9 mouse cellular contexts compared by ENCODE assay signal in genomic region chr1:50962649-50963000, GRCm38 (mm10).
DNase-seq lines count a peak whose midpoint lies in the region; ATAC-seq and TF ChIP-seq lines count a peak whose summit lies in the region.
"Had no signal": no experiment of that assay in that cellular context is flagged by ENCODE, and none has a peak within 500 bp of the region (broad histone marks: within the 10 kb centered on the region; RNA-seq: fewer than 3 reads in every experiment).

No protein-coding gene starts in this region.

- intact Hi-C loops in heart, postnatal 25 days (cut with DNase I) = loop anchor here (1.0 to 10.0 kb wide), 7 partner anchors 145 to 635 kb away; no protein-coding TSS in a partner anchor

- H3K9me3 ChIP-seq in heart, embryonic 15.5 days (replicated peaks) = no peaks in the 10 kb centered on the region
- H3K9me3 ChIP-seq in limb, embryonic 15.5 days = no peaks in the 10 kb centered on the region
- no peaks in the 10 kb centered on the region for H3K9me3 ChIP-seq in limb, embryonic 10.5 days (replicated peaks)
- no peaks in the 10 kb centered on the region for H3K9me3 ChIP-seq in hindbrain, embryonic 11.5 days (ENCODE audit: control insufficient read depth, low read length)

- WGBS in heart, embryonic 15.5 days = 45% methylated on average over 4 of the region's 4 CpGs
- WGBS in limb, embryonic 15.5 days = 27% methylated on average over 4 of the region's 4 CpGs
- 74% methylated on average over 4 of the region's 4 CpGs for WGBS in limb, embryonic 10.5 days
- WGBS in hindbrain, embryonic 11.5 days = 70% methylated on average over 4 of the region's 4 CpGs

- ATAC-seq in heart, embryonic 15.5 days (replicated peaks; ENCODE audit: insufficient number of reproducible peaks, insufficient read depth, low FRiP score, low read depth) = no peak
- no peak for ATAC-seq in limb, embryonic 15.5 days (ENCODE audit: insufficient number of reproducible peaks, low FRiP score, low TSS enrichment, low read depth)
- no peak for ATAC-seq in hindbrain, embryonic 11.5 days (ENCODE audit: low FRiP score)

- no peak for DNase-seq in heart, postnatal 25 days (ENCODE audit: low spot score)
- DNase-seq in limb, embryonic 10.5 days (ENCODE audit: low spot score) = no peak
- peak; percentile 22 for DNase-seq in Muller cell, postnatal 12 days (ENCODE audit: inconsistent ontology term)
- no peak for DNase-seq in hindbrain, embryonic 11.5 days (ENCODE audit: low spot score)
- no peak for DNase-seq in thymus, postnatal 25 days

- H3K4me1 ChIP-seq in heart, embryonic 15.5 days (replicated peaks) = no peaks in the 10 kb centered on the region
- no peaks in the 10 kb centered on the region for H3K4me1 ChIP-seq in limb, embryonic 15.5 days
- no peaks in the 10 kb centered on the region for H3K4me1 ChIP-seq in limb, embryonic 10.5 days
- H3K4me1 ChIP-seq in embryonic fibroblast, embryonic 13.5 days (ENCODE audit: control insufficient read depth, insufficient read depth, low read length) = peaks cover 7% of the 10 kb centered on the region
- H3K4me1 ChIP-seq in hindbrain, embryonic 11.5 days (replicated peaks; ENCODE audit: control insufficient read depth, insufficient read depth, low read length) = no peaks in the 10 kb centered on the region

- no peaks in the 10 kb centered on the region for H3K36me3 ChIP-seq in heart, embryonic 15.5 days
- H3K36me3 ChIP-seq in limb, embryonic 15.5 days = no peaks in the 10 kb centered on the region
- H3K36me3 ChIP-seq in limb, embryonic 10.5 days = no peaks in the 10 kb centered on the region
- no peaks in the 10 kb centered on the region for H3K36me3 ChIP-seq in hindbrain, embryonic 11.5 days (ENCODE audit: control insufficient read depth, insufficient read depth, low read length)

- H3K9ac ChIP-seq in heart, embryonic 15.5 days = no peak overlapping the region
- no peak overlapping the region for H3K9ac ChIP-seq in limb, embryonic 15.5 days
- H3K9ac ChIP-seq in hindbrain, embryonic 11.5 days (ENCODE audit: low read depth, low read length) = no peak overlapping the region

- no peak overlapping the region for H3K4me3 ChIP-seq in heart, embryonic 15.5 days
- H3K4me3 ChIP-seq in limb, embryonic 15.5 days = no peak overlapping the region
- H3K4me3 ChIP-seq in limb, embryonic 10.5 days = no peak overlapping the region
- no peak overlapping the region for H3K4me3 ChIP-seq in embryonic fibroblast, embryonic 13.5 days (ENCODE audit: insufficient read depth, low read length)
- H3K4me3 ChIP-seq in hindbrain, embryonic 11.5 days (ENCODE audit: low read depth, low read length) = no peak overlapping the region

- no peak for TF ChIP-seq CTCF in embryonic fibroblast, embryonic 13.5 days (IDR thresholded peaks at IDR 0.05; ENCODE audit: borderline replicate concordance, insufficient read depth, low read length)

- peak overlapping the region; percentile 12; the same call in 1 of the 2 replicates for H3K4me2 ChIP-seq in heart, embryonic 15.5 days
- 0 out of 2 replicates have a peak overlapping the region, but pooled peaks have one; percentile 10 for H3K4me2 ChIP-seq in limb, embryonic 15.5 days
- H3K4me2 ChIP-seq in hindbrain, embryonic 11.5 days (replicated peaks; ENCODE audit: low read depth, low read length) = no peak overlapping the region

- TF ChIP-seq POLR2A in embryonic fibroblast, embryonic 13.5 days (IDR thresholded peaks at IDR 0.05; ENCODE audit: low read depth, low read length) = no peak

- H3K27me3 ChIP-seq in heart, embryonic 15.5 days = no peaks in the 10 kb centered on the region
- no peaks in the 10 kb centered on the region for H3K27me3 ChIP-seq in limb, embryonic 15.5 days
- H3K27me3 ChIP-seq in limb, embryonic 10.5 days (ENCODE audit: low read depth, poor library complexity, severe bottlenecking) = no peaks in the 10 kb centered on the region
- H3K27me3 ChIP-seq in hindbrain, embryonic 11.5 days (ENCODE audit: control insufficient read depth, insufficient read depth, low read length) = no peaks in the 10 kb centered on the region

- no peak overlapping the region for H3K27ac ChIP-seq in heart, embryonic 15.5 days
- no peak overlapping the region for H3K27ac ChIP-seq in limb, embryonic 15.5 days
- no peak overlapping the region for H3K27ac ChIP-seq in limb, embryonic 10.5 days
- H3K27ac ChIP-seq in embryonic fibroblast, embryonic 13.5 days (ENCODE audit: insufficient read depth, low read length) = peak overlapping the region; percentile 89
- H3K27ac ChIP-seq in hindbrain, embryonic 11.5 days (ENCODE audit: low read depth, low read length) = no peak overlapping the region
- H3K27ac ChIP-seq: macrophage had no signal
